Mouse (Mus musculus) CH12.LX (cell line): ENCODE results near the gene U2af1l4. TPM values are rescaled to one million over a fixed set of nuclear protein-coding genes. Genes with fewer than 3 reads are reported as not detected.

Experiments
- DNase-seq: peaks from one replicate; pipeline ENCODE4 v3.0.0-alpha.2; 2013; ENCODE audit errors: extremely low read depth
- H3K27ac ChIP-seq: 2 replicates; pipeline ENCODE4 v1.5.1; 2012; ENCODE audit warnings: low read depth, mild to moderate bottlenecking, control low read depth, moderate library complexity; ENCODE audit not compliant: insufficient read depth
- H3K27me3 ChIP-seq: replicated peaks from 2 replicates; pipeline ENCODE3; 2012; ENCODE audit warnings: inconsistent platforms
- H3K36me3 ChIP-seq, 2 experiments: replicated peaks in 1 of 2; 2 replicates each; pipeline versions ENCODE3 to v1.6.1; 2012; ENCODE audit warnings: inconsistent platforms in 1 of 2, low read length in 1 of 2, mild to moderate bottlenecking in 1 of 2, mixed read lengths in 1 of 2, moderate library complexity in 1 of 2; ENCODE audit not compliant: control insufficient read depth in 1 of 2, insufficient read depth in 1 of 2
- H3K4me1 ChIP-seq, 2 experiments: 2 replicates each; pipeline ENCODE4 v1.6.1; 2012; ENCODE audit warnings: inconsistent platforms in 1 of 2, moderate library complexity in 1 of 2; ENCODE audit not compliant: insufficient read depth in 2 of 2, control insufficient read depth in 1 of 2
- H3K4me2 ChIP-seq: 2 replicates; pipeline ENCODE4 v1.6.1; 2012; ENCODE audit warnings: low read depth, mild to moderate bottlenecking, control low read depth; ENCODE audit not compliant: poor library complexity, insufficient read depth, severe bottlenecking
- H3K4me3 ChIP-seq, 3 experiments: fragments of 150-350 bp in 1 of 3; sonication (generic) in 1 of 3; replicated peaks in 1 of 3; 2 replicates each; pipeline versions ENCODE3 to v1.5.1; 2011 to 2012; ENCODE audit warnings: low read depth in 2 of 3, low read length in 2 of 3, mild to moderate bottlenecking in 2 of 3, moderate library complexity in 2 of 3, control low read depth in 1 of 3, improper control_type of control experiment in 1 of 3, inconsistent platforms in 1 of 3, mixed read lengths in 1 of 3; ENCODE audit not compliant: poor library complexity in 1 of 3
- H3K79me2 ChIP-seq: replicated peaks from 2 replicates; pipeline ENCODE4 v1.6.1; 2012; ENCODE audit warnings: mild to moderate bottlenecking, moderate library complexity; ENCODE audit not compliant: control insufficient read depth, poor library complexity, insufficient read depth, severe bottlenecking; ENCODE audit errors: extremely low read depth
- H3K9ac ChIP-seq: 2 replicates; pipeline ENCODE4 v1.6.1; 2012; ENCODE audit warnings: low read depth, mild to moderate bottlenecking, control low read depth, moderate library complexity; ENCODE audit not compliant: insufficient read depth
- H3K9me3 ChIP-seq: replicated peaks from 2 replicates; pipeline ENCODE3; 2012; ENCODE audit warnings: low read length, inconsistent platforms, mixed read lengths
- BHLHE40 ChIP-seq: IDR thresholded peaks from 2 replicates; pipeline ENCODE4 v1.6.1; 2011; ENCODE audit warnings: mild to moderate bottlenecking, low read depth, low read length, improper control_type of control experiment
- CHD1 ChIP-seq: IDR thresholded peaks from 2 replicates; pipeline ENCODE4 v1.6.1; 2012; ENCODE audit warnings: low read depth, low read length, improper control_type of control experiment, inconsistent platforms
- CHD2 ChIP-seq: IDR thresholded peaks from 2 replicates; pipeline ENCODE4 v1.6.1; 2011; ENCODE audit warnings: low read length, improper control_type of control experiment
- CTCF ChIP-seq, 2 experiments: IDR thresholded peaks in 1 of 2; conservative IDR thresholded peaks in 1 of 2; 2 replicates each; pipeline ENCODE4 v1.5.1; 2011 to 2012; ENCODE audit warnings: low read depth in 2 of 2, low read length in 2 of 2, improper control_type of control experiment in 1 of 2, inconsistent platforms in 1 of 2, mild to moderate bottlenecking in 1 of 2, moderate library complexity in 1 of 2
- E2F4 ChIP-seq: IDR thresholded peaks from 2 replicates; pipeline ENCODE4 v1.6.1; 2011; ENCODE audit warnings: low read depth, low read length, improper control_type of control experiment; ENCODE audit not compliant: insufficient replicate concordance
- ELF1 ChIP-seq: IDR thresholded peaks from 2 replicates; pipeline ENCODE4 v1.6.1; 2014; ENCODE audit warnings: low read depth, mild to moderate bottlenecking, inconsistent platforms, low read length, improper control_type of control experiment
- EP300 ChIP-seq: IDR thresholded peaks from 2 replicates; pipeline ENCODE4 v1.6.1; 2011; ENCODE audit warnings: low read length, improper control_type of control experiment
- JUN ChIP-seq: IDR thresholded peaks from 2 replicates; pipeline ENCODE4 v1.6.1; 2011; ENCODE audit warnings: low read depth, mild to moderate bottlenecking, low read length, improper control_type of control experiment, moderate library complexity; ENCODE audit not compliant: insufficient read depth
- JUND ChIP-seq: conservative IDR thresholded peaks from 2 replicates; pipeline ENCODE4 v1.6.1; 2011; ENCODE audit warnings: low read depth, low read length, improper control_type of control experiment
- KAT2A ChIP-seq: IDR thresholded peaks from 2 replicates; pipeline ENCODE4 v1.6.1; 2012; ENCODE audit warnings: low read length, improper control_type of control experiment, inconsistent platforms; ENCODE audit not compliant: insufficient replicate concordance
- MAFK ChIP-seq: IDR thresholded peaks from 2 replicates; pipeline ENCODE4 v1.6.1; 2011; ENCODE audit warnings: low read length, improper control_type of control experiment; ENCODE audit not compliant: insufficient replicate concordance
- MAX ChIP-seq: IDR thresholded peaks from 2 replicates; pipeline ENCODE4 v1.6.1; 2011; ENCODE audit warnings: low read length, improper control_type of control experiment
- MAZ ChIP-seq: IDR thresholded peaks from 2 replicates; pipeline ENCODE4 v1.6.1; 2012; ENCODE audit warnings: low read depth, mild to moderate bottlenecking, inconsistent platforms, low read length, improper control_type of control experiment, moderate library complexity
- MEF2A ChIP-seq: IDR thresholded peaks from 2 replicates; pipeline ENCODE4 v1.6.1; 2014; ENCODE audit warnings: low read depth, mild to moderate bottlenecking, inconsistent platforms, low read length, improper control_type of control experiment, borderline replicate concordance
- MYC ChIP-seq: IDR thresholded peaks from 2 replicates; pipeline ENCODE4 v1.6.1; 2011; ENCODE audit warnings: low read depth, mild to moderate bottlenecking, improper control_type of control experiment, low read length
- NELFE ChIP-seq: IDR thresholded peaks from 2 replicates; pipeline ENCODE4 v1.6.1; 2011; ENCODE audit warnings: low read depth, low read length, improper control_type of control experiment
- NRF1 ChIP-seq: IDR thresholded peaks from 2 replicates; pipeline ENCODE4 v1.6.1; 2014; ENCODE audit warnings: low read depth, mild to moderate bottlenecking, inconsistent platforms, low read length, improper control_type of control experiment, moderate library complexity
- PAX5 ChIP-seq: IDR thresholded peaks from 2 replicates; pipeline ENCODE4 v1.6.1; 2012; ENCODE audit warnings: low read length, inconsistent platforms, mixed read lengths
- POLR2AphosphoS2 ChIP-seq: IDR thresholded peaks from 2 replicates; pipeline ENCODE4 v1.6.1; 2011; ENCODE audit warnings: low read depth, low read length, improper control_type of control experiment
- RAD21 ChIP-seq: IDR thresholded peaks from 2 replicates; pipeline ENCODE4 v1.6.1; 2011; ENCODE audit warnings: low read depth, mild to moderate bottlenecking, low read length, improper control_type of control experiment, moderate library complexity
- SMC3 ChIP-seq: IDR thresholded peaks from 2 replicates; pipeline ENCODE4 v1.6.1; 2011; ENCODE audit warnings: low read depth, low read length, improper control_type of control experiment
- TCF12 ChIP-seq: IDR thresholded peaks from 2 replicates; pipeline ENCODE4 v1.6.1; 2014; ENCODE audit warnings: low read depth, mild to moderate bottlenecking, inconsistent platforms, low read length, improper control_type of control experiment
- USF1 ChIP-seq: IDR thresholded peaks from 2 replicates; pipeline ENCODE4 v1.6.1; 2014; ENCODE audit warnings: low read depth, mild to moderate bottlenecking, inconsistent platforms, low read length, improper control_type of control experiment
- USF2 ChIP-seq: conservative IDR thresholded peaks from 2 replicates; pipeline ENCODE4 v1.6.1; 2011; ENCODE audit warnings: low read depth, low read length, improper control_type of control experiment
- ZKSCAN1 ChIP-seq: IDR thresholded peaks from 2 replicates; pipeline ENCODE4 v1.6.1; 2012; ENCODE audit warnings: low read depth, inconsistent platforms, low read length, improper control_type of control experiment, borderline replicate concordance
- dilution Hi-C: fragments of 300-500 bp; cut with MboI; formaldehyde crosslinking; loops from 2 replicates; pipeline ENCODE4 v1.14.3; 2020; ENCODE audit warnings: low sequenced_read_pairs; ENCODE audit not compliant: extremely low pct_unique_long_range_greater_than_20kb, extremely low pct_ligation_motif_present
- in situ Hi-C: fragments of 300-500 bp; cut with MboI; formaldehyde crosslinking; loops from 3 replicates; pipeline ENCODE4 v1.14.3; 2019; ENCODE audit warnings: low sequenced_read_pairs, low pct_ligation_motif_present, low pct_unique_long_range_greater_than_20kb, mixed read lengths
- polyA plus RNA-seq: library from polyadenylated mRNA; unstranded; fragments of >175 nt; gene quantifications from 2 replicates; pipeline ENCODE4 v1.2.1, GENCODE M21; 2012; ENCODE audit warnings: low read depth; ENCODE audit not compliant: insufficient read length
- total RNA-seq, 2 experiments: library from RNA; depleted of rRNA; stranded (reverse); fragments of 300-350 nt in 1 of 2; fragments of >200 nt in 1 of 2; gene quantifications; 2 replicates each; pipeline ENCODE4 v1.2.3; 2012 to 2014

The U2af1l4 gene
- total and polyA plus RNA-seq, 3 experiments: 51.5 to 60.8 (median 56.7) TPM

GRCm38 (mm10) chr7:30532931-30533330, 30.2 kb upstream of the U2af1l4 start:
- no peak overlapping the region for H3K4me2 ChIP-seq
- H3K27me3 ChIP-seq: no peaks in the 10 kb centered on the region
- in situ Hi-C loops: no loop called here
- no peak for DNase-seq
- peaks cover 4 to 14% of the 10 kb centered on the region in 2 experiments for H3K4me1 ChIP-seq
- H3K9ac ChIP-seq: no peak overlapping the region
- TF ChIP-seq E2F4 (no peak), MAFK (no peak), MYC (no peak), USF1 (no peak), TCF12 (no peak), ELF1 (no peak), CHD1 (no peak), CTCF (conservative IDR thresholded peaks at IDR 0.05 in 1 of 2, IDR thresholded peaks at IDR 0.05 in 1 of 2; ENCODE audit: low read depth in 2 of 2, low read length in 2 of 2) (no peak), RAD21 (no peak), NELFE (no peak), SMC3 (no peak), JUN (no peak)
- TF ChIP-seq, all 38 proteins: peak for 0
- H3K79me2 ChIP-seq: no peaks in the 10 kb centered on the region
- no peak overlapping the region for H3K4me3 ChIP-seq
- no peak overlapping the region for H3K27ac ChIP-seq
- H3K36me3 ChIP-seq: peaks cover 25 to 57% of the 10 kb centered on the region in 2 experiments
- no peaks in the 10 kb centered on the region for H3K9me3 ChIP-seq
- dilution Hi-C loops: no loop called here

- no peak for DNase-seq
- in situ Hi-C loops: no loop called here
Observed at GRCm38 (mm10) chr7:30533941-30534632, 29.0 kb upstream of the U2af1l4 start.

More at GRCm38 (mm10) chr7:30533941-30534632, 29.0 kb upstream of the U2af1l4 start:
- dilution Hi-C loops: no loop called here
- no peak for TF ChIP-seq CHD2
- no peak for TF ChIP-seq USF2
- no peak for TF ChIP-seq MAZ
- no peak for TF ChIP-seq MEF2A
- TF ChIP-seq ZKSCAN1: no peak
- no peak for TF ChIP-seq POLR2AphosphoS2
- TF ChIP-seq EP300: no peak
- TF ChIP-seq KAT2A: no peak
- TF ChIP-seq SMC3: no peak
- no peak for TF ChIP-seq USF1
- TF ChIP-seq BHLHE40: no peak
- TF ChIP-seq MAX: no peak
- TF ChIP-seq CTCF (conservative IDR thresholded peaks at IDR 0.05 in 1 of 2, IDR thresholded peaks at IDR 0.05 in 1 of 2; ENCODE audit: low read depth in 2 of 2, low read length in 2 of 2): no peak
- no peak for TF ChIP-seq JUND
- no peak for TF ChIP-seq PAX5
- no peak for TF ChIP-seq NRF1
- Histone ChIP-seq H3K27me3 (no peaks in the 10 kb centered on the region), H3K4me3 (peak overlapping the region; percentile 32 to 83 (median 67)), H3K9ac (peak overlapping the region; percentile 56), H3K36me3 (peaks cover 19 to 54% of the 10 kb centered on the region in 2 experiments), H3K4me1 (peaks cover 4 to 14% of the 10 kb centered on the region in 2 experiments), H3K79me2 (no peaks in the 10 kb centered on the region), H3K9me3 (no peaks in the 10 kb centered on the region), H3K4me2 (peak overlapping the region; percentile 50), H3K27ac (no peak overlapping the region)
